Mouse (Mus musculus) right cerebral cortex, postnatal 25 days (tissue): ENCODE results near the gene Mettl8.

Source experiments
- DNase-seq: peaks from one replicate; pipeline ENCODE4 v3.0.0; 2022

Gene Mettl8

DNA sequence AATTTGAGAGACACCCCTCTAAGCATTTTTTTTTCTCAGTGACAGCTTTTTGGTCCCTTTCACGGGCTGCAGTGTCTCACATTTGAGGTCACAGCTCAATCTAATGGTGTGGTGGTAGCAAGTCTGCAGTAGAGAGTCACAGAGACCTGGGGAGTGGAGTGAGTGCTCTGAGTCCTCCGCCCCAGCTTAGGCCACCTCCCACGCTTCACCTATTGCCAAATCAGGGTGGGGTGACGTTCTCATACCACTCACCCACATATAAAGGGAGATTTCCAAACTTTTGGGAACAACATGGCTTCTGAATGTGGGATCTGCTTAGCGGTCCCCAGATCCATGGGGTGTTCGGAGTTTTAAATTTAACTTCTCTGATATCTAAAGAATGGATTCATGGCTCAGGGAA lies 132.6 kb downstream of the Mettl8 start:
- no peak for DNase-seq

DNA sequence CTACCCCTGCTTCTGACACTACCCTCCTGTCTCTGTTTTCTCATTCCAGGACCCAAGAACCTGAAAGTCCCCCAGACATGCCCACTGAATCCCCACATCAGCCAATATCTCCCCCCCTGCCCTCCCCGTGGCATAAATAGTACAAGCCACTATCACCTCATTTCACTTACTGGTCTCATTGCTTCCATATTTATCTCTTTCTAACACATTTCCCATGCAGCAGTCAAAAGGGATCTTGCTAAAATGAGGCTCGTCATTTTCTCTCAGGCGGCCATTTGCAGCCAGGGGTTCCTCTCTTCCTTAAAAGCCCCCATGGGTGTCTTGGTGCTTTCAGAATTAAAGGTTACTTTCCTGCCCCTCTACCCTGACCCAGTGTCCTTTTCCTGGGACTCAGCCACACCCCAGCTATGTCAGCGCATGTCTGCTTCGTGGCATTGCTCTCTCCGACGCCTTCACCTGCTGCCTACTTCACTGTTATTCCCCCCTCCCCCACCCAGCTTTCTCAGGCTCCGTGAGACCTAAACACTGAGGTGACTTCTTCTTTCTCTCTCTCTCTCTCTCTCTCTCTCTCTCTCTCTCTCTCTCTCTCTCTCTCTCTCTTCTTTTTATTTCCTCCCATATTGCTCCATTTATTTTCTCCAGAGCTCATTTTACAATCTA lies 134.3 kb downstream of the Mettl8 start:
- DNase-seq, result no peak

- no peak for DNase-seq
These were observed 135.4 kb downstream of the Mettl8 start for GRCm38 (mm10) chr2:70919913-70920522.

DNA sequence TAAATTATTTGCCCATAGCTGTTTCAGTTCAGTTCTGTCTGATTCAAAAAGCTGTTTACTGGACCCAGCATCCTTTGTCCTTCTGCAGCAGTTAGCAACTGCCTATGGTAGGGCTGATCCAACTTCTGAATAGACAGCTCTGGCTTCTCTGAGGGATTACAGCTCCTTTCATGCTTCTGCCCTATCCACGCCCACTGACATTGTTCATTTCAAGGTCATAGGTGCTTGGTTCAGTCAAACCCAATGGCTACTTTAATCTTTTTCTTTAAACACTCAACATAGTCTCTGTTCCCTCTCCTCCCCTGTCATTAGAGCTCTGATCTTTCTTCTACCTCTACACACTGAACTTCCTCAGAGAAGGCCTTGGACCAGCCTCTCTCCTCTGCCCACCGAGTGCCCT lies 136.9 kb downstream of the Mettl8 start:
- no peak for DNase-seq
